Mouse (Mus musculus) CH12.LX (cell line): Measurements from ENCODE around the gene Vmn1r29. TPM values are rescaled to one million over a fixed set of nuclear protein-coding genes. Genes with fewer than 3 reads are reported as not detected.
A peak's percentile ranks its signal among the peaks of the same experiment; 100 is the strongest.
"Not testable (repeated sequence)": the region's sequence is repeated elsewhere in the genome, so short reads cannot be mapped to it uniquely, and the experiment has no call there.

Experiments used
- DNase-seq: peaks from one replicate; pipeline ENCODE4 v3.0.0-alpha.2; 2013; ENCODE audit errors: extremely low read depth
- H3K27ac ChIP-seq: 2 replicates; pipeline ENCODE4 v1.5.1; 2012; ENCODE audit warnings: low read depth, mild to moderate bottlenecking, control low read depth, moderate library complexity; ENCODE audit not compliant: insufficient read depth
- H3K27me3 ChIP-seq: replicated peaks from 2 replicates; pipeline ENCODE3; 2012; ENCODE audit warnings: inconsistent platforms
- H3K36me3 ChIP-seq, 2 experiments: replicated peaks in 1 of 2; 2 replicates each; pipeline versions ENCODE3 to v1.6.1; 2012; ENCODE audit warnings: inconsistent platforms in 1 of 2, low read length in 1 of 2, mild to moderate bottlenecking in 1 of 2, mixed read lengths in 1 of 2, moderate library complexity in 1 of 2; ENCODE audit not compliant: control insufficient read depth in 1 of 2, insufficient read depth in 1 of 2
- H3K4me1 ChIP-seq, 2 experiments: 2 replicates each; pipeline ENCODE4 v1.6.1; 2012; ENCODE audit warnings: inconsistent platforms in 1 of 2, moderate library complexity in 1 of 2; ENCODE audit not compliant: insufficient read depth in 2 of 2, control insufficient read depth in 1 of 2
- H3K4me2 ChIP-seq: 2 replicates; pipeline ENCODE4 v1.6.1; 2012; ENCODE audit warnings: low read depth, mild to moderate bottlenecking, control low read depth; ENCODE audit not compliant: poor library complexity, insufficient read depth, severe bottlenecking
- H3K4me3 ChIP-seq, 3 experiments: fragments of 150-350 bp in 1 of 3; sonication (generic) in 1 of 3; replicated peaks in 1 of 3; 2 replicates each; pipeline versions ENCODE3 to v1.5.1; 2011 to 2012; ENCODE audit warnings: low read depth in 2 of 3, low read length in 2 of 3, mild to moderate bottlenecking in 2 of 3, moderate library complexity in 2 of 3, control low read depth in 1 of 3, improper control_type of control experiment in 1 of 3, inconsistent platforms in 1 of 3, mixed read lengths in 1 of 3; ENCODE audit not compliant: poor library complexity in 1 of 3
- H3K79me2 ChIP-seq: replicated peaks from 2 replicates; pipeline ENCODE4 v1.6.1; 2012; ENCODE audit warnings: mild to moderate bottlenecking, moderate library complexity; ENCODE audit not compliant: control insufficient read depth, poor library complexity, insufficient read depth, severe bottlenecking; ENCODE audit errors: extremely low read depth
- H3K9ac ChIP-seq: 2 replicates; pipeline ENCODE4 v1.6.1; 2012; ENCODE audit warnings: low read depth, mild to moderate bottlenecking, control low read depth, moderate library complexity; ENCODE audit not compliant: insufficient read depth
- H3K9me3 ChIP-seq: replicated peaks from 2 replicates; pipeline ENCODE3; 2012; ENCODE audit warnings: low read length, inconsistent platforms, mixed read lengths
- CTCF ChIP-seq, 2 experiments: IDR thresholded peaks in 1 of 2; conservative IDR thresholded peaks in 1 of 2; 2 replicates each; pipeline ENCODE4 v1.5.1; 2011 to 2012; ENCODE audit warnings: low read depth in 2 of 2, low read length in 2 of 2, improper control_type of control experiment in 1 of 2, inconsistent platforms in 1 of 2, mild to moderate bottlenecking in 1 of 2, moderate library complexity in 1 of 2
- E2F4 ChIP-seq: IDR thresholded peaks from 2 replicates; pipeline ENCODE4 v1.6.1; 2011; ENCODE audit warnings: low read depth, low read length, improper control_type of control experiment; ENCODE audit not compliant: insufficient replicate concordance
- IRF4 ChIP-seq: IDR thresholded peaks from 2 replicates; pipeline ENCODE4 v1.6.1; 2014; ENCODE audit warnings: low read depth, mild to moderate bottlenecking, inconsistent platforms, low read length, improper control_type of control experiment
- JUN ChIP-seq: IDR thresholded peaks from 2 replicates; pipeline ENCODE4 v1.6.1; 2011; ENCODE audit warnings: low read depth, mild to moderate bottlenecking, low read length, improper control_type of control experiment, moderate library complexity; ENCODE audit not compliant: insufficient read depth
- MAX ChIP-seq: IDR thresholded peaks from 2 replicates; pipeline ENCODE4 v1.6.1; 2011; ENCODE audit warnings: low read length, improper control_type of control experiment
- MYC ChIP-seq: IDR thresholded peaks from 2 replicates; pipeline ENCODE4 v1.6.1; 2011; ENCODE audit warnings: low read depth, mild to moderate bottlenecking, improper control_type of control experiment, low read length
- NRF1 ChIP-seq: IDR thresholded peaks from 2 replicates; pipeline ENCODE4 v1.6.1; 2014; ENCODE audit warnings: low read depth, mild to moderate bottlenecking, inconsistent platforms, low read length, improper control_type of control experiment, moderate library complexity
- POLR2A ChIP-seq: IDR thresholded peaks from 2 replicates; pipeline ENCODE4 v1.6.1; 2011; ENCODE audit warnings: low read depth, mild to moderate bottlenecking, improper control_type of control experiment, low read length
- TCF12 ChIP-seq: IDR thresholded peaks from 2 replicates; pipeline ENCODE4 v1.6.1; 2014; ENCODE audit warnings: low read depth, mild to moderate bottlenecking, inconsistent platforms, low read length, improper control_type of control experiment
- dilution Hi-C: fragments of 300-500 bp; cut with MboI; formaldehyde crosslinking; loops from 2 replicates; pipeline ENCODE4 v1.14.3; 2020; ENCODE audit warnings: low sequenced_read_pairs; ENCODE audit not compliant: extremely low pct_unique_long_range_greater_than_20kb, extremely low pct_ligation_motif_present
- in situ Hi-C: fragments of 300-500 bp; cut with MboI; formaldehyde crosslinking; loops from 3 replicates; pipeline ENCODE4 v1.14.3; 2019; ENCODE audit warnings: low sequenced_read_pairs, low pct_ligation_motif_present, low pct_unique_long_range_greater_than_20kb, mixed read lengths
- polyA plus RNA-seq: library from polyadenylated mRNA; unstranded; fragments of >175 nt; gene quantifications from 2 replicates; pipeline ENCODE4 v1.2.1, GENCODE M21; 2012; ENCODE audit warnings: low read depth; ENCODE audit not compliant: insufficient read length
- total RNA-seq, 2 experiments: library from RNA; depleted of rRNA; stranded (reverse); fragments of 300-350 nt in 1 of 2; fragments of >200 nt in 1 of 2; gene quantifications; 2 replicates each; pipeline ENCODE4 v1.2.3; 2012 to 2014

The Vmn1r29 gene
- total RNA-seq (2012; rRNA removed) (not detected in 2 replicates), total RNA-seq (2014; rRNA removed) (not detected in 2 replicates), polyA plus RNA-seq (not detected in 2 replicates)

- no peaks in the 10 kb centered on the region for H3K36me3 ChIP-seq
- H3K27me3 ChIP-seq = no peaks in the 10 kb centered on the region
- H3K9ac ChIP-seq = no peak within 1 kb of the TSS
- dilution Hi-C loops = no loop called here
- DNase-seq = no peak
- H3K27ac ChIP-seq = no peak within 1 kb of the TSS
- no peaks in the 10 kb centered on the region for H3K79me2 ChIP-seq
- no peak within 1 kb of the TSS for H3K4me2 ChIP-seq
- in situ Hi-C loops = no loop called here
- no peak within 1 kb of the TSS for H3K4me3 ChIP-seq
- no peaks in the 10 kb centered on the region for H3K9me3 ChIP-seq
- no peaks in the 10 kb centered on the region for H3K4me1 ChIP-seq
- TF ChIP-seq JUN = no peak
Measured at GRCm38 (mm10) chr6:58301249-58301648, at the start of gene Vmn1r29. Vmn1r29 (plus strand) TSS chr6:58301549.

- dilution Hi-C loops = no loop called here
- H3K27ac ChIP-seq = no peak within 1 kb of the TSS
- H3K4me2 ChIP-seq = no peak within 1 kb of the TSS
- no peak within 1 kb of the TSS for H3K9ac ChIP-seq
- no peaks in the 10 kb centered on the region for H3K27me3 ChIP-seq
- no peaks in the 10 kb centered on the region for H3K9me3 ChIP-seq
- H3K4me3 ChIP-seq = no peak within 1 kb of the TSS
- no peaks in the 10 kb centered on the region for H3K79me2 ChIP-seq
- H3K36me3 ChIP-seq = no peaks in the 10 kb centered on the region
- TF ChIP-seq MAX (no peak), JUN (no peak), CTCF (conservative IDR thresholded peaks at IDR 0.05 in 1 of 2, IDR thresholded peaks at IDR 0.05 in 1 of 2; ENCODE audit: low read depth in 2 of 2, low read length in 2 of 2) (no peak), IRF4 (no peak), NRF1 (no peak), TCF12 (no peak), MYC (no peak), E2F4 (no peak), POLR2A (no peak)
- TF ChIP-seq, all 38 proteins: peak for 0
- in situ Hi-C loops = no loop called here
- no peak for DNase-seq
- no peaks in the 10 kb centered on the region for H3K4me1 ChIP-seq
Measured at GRCm38 (mm10) chr6:58261737-58262136, 39.6 kb upstream of the Vmn1r29 start, which contains the start of gene Vmn1r28. Vmn1r28 (plus strand) TSS chr6:58262037.

- H3K9ac ChIP-seq, H3K4me3 ChIP-seq, H3K4me1 ChIP-seq, H3K27me3 ChIP-seq, in situ Hi-C loops, H3K9me3 ChIP-seq, H3K79me2 ChIP-seq, H3K4me2 ChIP-seq, H3K36me3 ChIP-seq, dilution Hi-C loops, H3K27ac ChIP-seq: not testable (repeated sequence)
- DNase-seq = peak; percentile 4
Measured at GRCm38 (mm10) chr6:58279661-58280060, 21.7 kb upstream of the Vmn1r29 start.
